Mouse (Mus musculus) forebrain, postnatal 0 days (tissue): ENCODE data around the gene Mprip. TPM values are rescaled to one million over a fixed set of nuclear protein-coding genes. Genes with fewer than 3 reads are reported as not detected.

Experiments used
- ATAC-seq: fragments of 200-750 bp; cut with Nextera tagmentation; 2 replicates; pipeline ENCODE4 v1.8.0; 2017; ENCODE audit warnings: mild to moderate bottlenecking, moderate library complexity
- DNase-seq: peaks from one replicate; pipeline ENCODE4 v3.0.0-alpha.2; 2015
- H3K27ac ChIP-seq: fragments of 300-500 bp; sonication (generic); 2 replicates; pipeline ENCODE4 v1.5.1; 2014; ENCODE audit warnings: low read depth, mild to moderate bottlenecking, antibody characterized with exemption, low read length, moderate library complexity, mixed read lengths
- H3K27me3 ChIP-seq: fragments of 300-500 bp; sonication (generic); 2 replicates; pipeline ENCODE4 v1.6.1; 2014; ENCODE audit warnings: mild to moderate bottlenecking, low read length, mixed read lengths; ENCODE audit not compliant: insufficient read depth
- H3K36me3 ChIP-seq: fragments of 300-500 bp; sonication (generic); 2 replicates; pipeline ENCODE4 v1.6.1; 2014; ENCODE audit warnings: mild to moderate bottlenecking, moderate library complexity; ENCODE audit not compliant: insufficient read depth
- H3K4me1 ChIP-seq: fragments of 300-500 bp; sonication (generic); 2 replicates; pipeline ENCODE4 v1.6.1; 2014; ENCODE audit warnings: antibody characterized with exemption; ENCODE audit not compliant: insufficient read depth
- H3K4me2 ChIP-seq: fragments of 300-500 bp; sonication (generic); 2 replicates; pipeline ENCODE4 v1.6.1; 2014; ENCODE audit warnings: low read depth, mild to moderate bottlenecking, moderate library complexity
- H3K4me3 ChIP-seq: fragments of 300-500 bp; sonication (generic); 2 replicates; pipeline ENCODE4 v1.5.1; 2014; ENCODE audit warnings: low read depth, low read length, mixed read lengths
- H3K9ac ChIP-seq: fragments of 300-500 bp; sonication (generic); 2 replicates; pipeline ENCODE4 v1.6.1; 2014; ENCODE audit warnings: mild to moderate bottlenecking
- H3K9me3 ChIP-seq: fragments of 300-500 bp; sonication (generic); 2 replicates; pipeline ENCODE4 v1.6.1; 2016; ENCODE audit warnings: low read length
- CTCF ChIP-seq: sonication (generic); IDR thresholded peaks from 2 replicates; pipeline ENCODE4 v1.5.1; 2016; ENCODE audit warnings: antibody characterized with exemption, control low read depth, low read depth
- WGBS: fragments of 180-500 bp; shearing (Covaris S2); extraction: QIAGEN DNeasy Blood & Tissue Kit; methylation state at CpG from one replicate; pipeline ENCODE4 v1.1.7; 2014; 5-methylcytosine and 5-hydroxymethylcytosine counted together
- polyA plus RNA-seq: library from polyadenylated mRNA; unstranded; fragments of >200 nt; fragmentation: Nextera tagmentation; extraction: Ambion mirVana; gene quantifications from 2 replicates; pipeline ENCODE4 v1.2.1, GENCODE M21; 2015
- total RNA-seq: library from RNA; depleted of rRNA; stranded (reverse); fragments of >200 nt; gene quantifications from 2 replicates; pipeline ENCODE4 v1.2.3, GENCODE M21; 2014

Gene Mprip
- total and polyA plus RNA-seq, 2 experiments from 2014 or later, result 62.0 to 191 TPM

- WGBS, result 89% methylated on average over 9 of the region's 9 CpGs
- peaks cover 85% of the 10 kb centered on the region for H3K36me3 ChIP-seq
Observed at GRCm38 (mm10) chr11:59758191-59758985, 97.3 kb downstream of the Mprip start.

GRCm38 (mm10) chr11:59759178-59759577, 98.1 kb downstream of the Mprip start:
- H3K36me3 ChIP-seq, result peaks cover 86% of the 10 kb centered on the region
- 28% methylated on average over 4 of the region's 4 CpGs for WGBS
- peak overlapping the region; percentile 5; the same call in 1 of the 2 replicates for H3K27ac ChIP-seq

More at GRCm38 (mm10) chr11:59758191-59758985, 97.3 kb downstream of the Mprip start:
- 0 out of 2 replicates have a peak overlapping the region, but pooled peaks have one; percentile 29 for H3K27ac ChIP-seq
- no peaks in the 10 kb centered on the region for H3K27me3 ChIP-seq
- no peaks in the 10 kb centered on the region for H3K4me1 ChIP-seq
- no peak overlapping the region for H3K4me2 ChIP-seq
- H3K4me3 ChIP-seq, result no peak overlapping the region
- H3K9me3 ChIP-seq, result no peaks in the 10 kb centered on the region
- TF ChIP-seq CTCF, result no peak
- no peak for DNase-seq
- ATAC-seq, result 0 out of 2 replicates have a peak, but pooled peaks have one; percentile 14
- no peak overlapping the region for H3K9ac ChIP-seq

GRCm38 (mm10) chr11:59759626-59760025, 98.5 kb downstream of the Mprip start:
- Histone ChIP-seq H3K4me2 (no peak overlapping the region), H3K9ac (no peak overlapping the region), H3K27me3 (no peaks in the 10 kb centered on the region), H3K36me3 (peaks cover 87% of the 10 kb centered on the region), H3K4me3 (no peak overlapping the region), H3K9me3 (no peaks in the 10 kb centered on the region), H3K27ac (peak overlapping the region; percentile 5; the same call in 1 of the 2 replicates), H3K4me1 (no peaks in the 10 kb centered on the region)
- 92% methylated on average over 2 of the region's 2 CpGs for WGBS
- ATAC-seq, result no peak
- DNase-seq, result no peak
- no peak for TF ChIP-seq CTCF

More at GRCm38 (mm10) chr11:59759178-59759577, 98.1 kb downstream of the Mprip start:
- Histone ChIP-seq H3K4me2 (no peak overlapping the region), H3K4me1 (no peaks in the 10 kb centered on the region), H3K9me3 (no peaks in the 10 kb centered on the region), H3K27me3 (no peaks in the 10 kb centered on the region), H3K9ac (no peak overlapping the region), H3K4me3 (no peak overlapping the region)
- ATAC-seq (peak; percentile 88), DNase-seq (peak; percentile 41)
- TF ChIP-seq CTCF, result no peak

GRCm38 (mm10) chr11:59760796-59761195, 99.7 kb downstream of the Mprip start:
- DNase-seq, result no peak
- Histone ChIP-seq H3K9me3 (no peaks in the 10 kb centered on the region), H3K36me3 (peaks cover 87% of the 10 kb centered on the region), H3K4me1 (no peaks in the 10 kb centered on the region), H3K4me2 (no peak overlapping the region), H3K27ac (no peak overlapping the region), H3K27me3 (no peaks in the 10 kb centered on the region), H3K4me3 (no peak overlapping the region), H3K9ac (no peak overlapping the region)
- 96% methylated on average over 6 of the region's 6 CpGs for WGBS
- ATAC-seq, result no peak
- no peak for TF ChIP-seq CTCF

GRCm38 (mm10) chr11:59769307-59769706, 108.2 kb downstream of the Mprip start:
- ATAC-seq, result no peak
- WGBS, result 95% methylated on average over 2 of the region's 2 CpGs

GRCm38 (mm10) chr11:59769738-59770137, 108.6 kb downstream of the Mprip start:
- no peak overlapping the region for H3K9ac ChIP-seq
- ATAC-seq, result no peak
- H3K4me3 ChIP-seq, result no peak overlapping the region
- no peak overlapping the region for H3K4me2 ChIP-seq
- no peaks in the 10 kb centered on the region for H3K9me3 ChIP-seq
- peaks cover 94% of the 10 kb centered on the region for H3K36me3 ChIP-seq
- H3K4me1 ChIP-seq, result no peaks in the 10 kb centered on the region
- H3K27me3 ChIP-seq, result no peaks in the 10 kb centered on the region
- H3K27ac ChIP-seq, result no peak overlapping the region
- no peak for DNase-seq
- 86% methylated on average over 6 of the region's 6 CpGs for WGBS
- no peak for TF ChIP-seq CTCF

More at GRCm38 (mm10) chr11:59769307-59769706, 108.2 kb downstream of the Mprip start:
- Histone ChIP-seq H3K4me1 (no peaks in the 10 kb centered on the region), H3K4me3 (no peak overlapping the region), H3K27ac (no peak overlapping the region), H3K4me2 (no peak overlapping the region), H3K9me3 (no peaks in the 10 kb centered on the region), H3K9ac (no peak overlapping the region), H3K27me3 (no peaks in the 10 kb centered on the region), H3K36me3 (peaks cover 95% of the 10 kb centered on the region)
- no peak for TF ChIP-seq CTCF
- no peak for DNase-seq

- no peak for DNase-seq
- no peak for ATAC-seq
- H3K36me3 ChIP-seq, result peaks cover 91% of the 10 kb centered on the region
- WGBS, result 74% methylated on average over 7 of the region's 7 CpGs
- H3K27ac ChIP-seq, result no peak overlapping the region
- no peak overlapping the region for H3K9ac ChIP-seq
- no peaks in the 10 kb centered on the region for H3K9me3 ChIP-seq
- no peaks in the 10 kb centered on the region for H3K4me1 ChIP-seq
- no peaks in the 10 kb centered on the region for H3K27me3 ChIP-seq
- H3K4me2 ChIP-seq, result no peak overlapping the region
- no peak overlapping the region for H3K4me3 ChIP-seq
- no peak for TF ChIP-seq CTCF
Observed at GRCm38 (mm10) chr11:59770753-59771152, 109.6 kb downstream of the Mprip start.
